Mouse (Mus musculus) liver, adult 2 months (tissue): ENCODE measurements at regions not wholly inside any gene's neighbourhood (a gene's known extent, or its start where the extent isn't known, plus 50 kb on each side); places are given as distances from the start of the nearest gene placed in this dataset.

Experiments used
- DNase-seq: peaks from one replicate; pipeline ENCODE4 v3.0.0-alpha.2; 2011; ENCODE audit warnings: low read depth, low spot score; ENCODE audit errors: extremely low read depth
- H3K27ac ChIP-seq: fragments of 200-500 bp; replicated peaks from 2 replicates; pipeline ENCODE4 v1.5.1; 2012; ENCODE audit warnings: low read depth, mild to moderate bottlenecking, control low read depth, inconsistent platforms, low read length; ENCODE audit not compliant: insufficient read depth
- H3K27me3 ChIP-seq: fragments of 200-500 bp; 2 replicates; pipeline ENCODE4 v1.6.1; 2012; ENCODE audit warnings: mild to moderate bottlenecking, moderate library complexity, low read length, inconsistent platforms; ENCODE audit not compliant: control insufficient read depth, insufficient read depth
- H3K36me3 ChIP-seq: fragments of 200-500 bp; 2 replicates; pipeline ENCODE4 v1.6.1; 2012; ENCODE audit warnings: low read length, inconsistent platforms; ENCODE audit not compliant: control insufficient read depth, insufficient read depth
- H3K4me1 ChIP-seq: fragments of 200-500 bp; 2 replicates; pipeline ENCODE4 v1.6.1; 2011; ENCODE audit warnings: low read length; ENCODE audit not compliant: control insufficient read depth, insufficient read depth
- H3K4me3 ChIP-seq: fragments of 200-500 bp; 2 replicates; pipeline ENCODE4 v1.5.1; 2011; ENCODE audit warnings: low read depth, mild to moderate bottlenecking, control low read depth, low read length, moderate library complexity; ENCODE audit not compliant: insufficient read depth
- H3K79me2 ChIP-seq: fragments of 200-500 bp; 2 replicates; pipeline ENCODE4 v1.6.1; 2012; ENCODE audit warnings: inconsistent platforms, mild to moderate bottlenecking, low read length, moderate library complexity; ENCODE audit not compliant: control insufficient read depth, insufficient read depth
- H3K9ac ChIP-seq: fragments of 200-500 bp; 2 replicates; pipeline ENCODE4 v1.6.1; 2012; ENCODE audit warnings: low read depth, mild to moderate bottlenecking, control low read depth, inconsistent platforms, low read length
- CTCF ChIP-seq: fragments of 200-500 bp; IDR thresholded peaks from 2 replicates; pipeline ENCODE4 v1.5.1; 2011; ENCODE audit warnings: low read depth, low read length, control low read depth
- POLR2A ChIP-seq: fragments of 200-500 bp; IDR thresholded peaks from 2 replicates; pipeline ENCODE4 v1.6.1; 2011; ENCODE audit warnings: low read length, control low read depth; ENCODE audit not compliant: insufficient read depth; ENCODE audit errors: extremely low read depth
- WGBS: fragments of 180-500 bp; shearing (Covaris S2); methylation state at CpG from one replicate; pipeline ENCODE4 v1.1.7; 2018; 5-methylcytosine and 5-hydroxymethylcytosine counted together

DNA sequence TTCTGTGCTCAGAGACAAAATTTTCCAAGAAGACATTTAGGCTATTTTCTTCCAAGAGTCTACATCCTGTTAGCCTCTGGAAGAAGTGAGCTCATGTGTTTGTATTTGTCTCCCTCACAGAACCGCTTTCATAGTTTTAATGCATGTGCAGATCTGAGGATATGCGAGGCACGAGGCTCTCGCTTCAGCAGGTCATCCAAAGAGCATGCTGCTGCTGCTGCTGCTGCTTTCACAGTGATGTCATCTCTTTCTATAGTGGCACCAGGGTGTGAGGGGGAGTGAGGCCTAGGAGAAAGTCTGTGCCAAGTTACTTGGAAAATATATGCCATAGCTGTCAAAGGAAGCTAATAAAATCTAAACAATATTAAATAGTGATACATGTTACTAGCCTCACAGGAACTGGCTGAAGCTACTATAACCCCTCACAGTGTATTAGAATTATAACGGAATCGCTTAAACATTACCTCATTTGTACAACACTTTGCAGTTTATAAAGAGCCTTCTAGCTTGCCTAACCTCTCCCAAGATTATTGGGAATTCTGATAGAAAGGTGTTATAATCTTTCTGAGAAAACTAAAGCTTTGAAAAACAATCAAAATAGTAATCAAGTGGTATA is 79.2 kb upstream of the P3h2 start:
- no peak overlapping the region for H3K9ac ChIP-seq
- no peak for TF ChIP-seq POLR2A
- no peak for TF ChIP-seq CTCF
- no peak for DNase-seq
- no peaks in the 10 kb centered on the region for H3K36me3 ChIP-seq
- H3K27ac ChIP-seq, result no peak overlapping the region
- H3K27me3 ChIP-seq, result no peaks in the 10 kb centered on the region
- no peaks in the 10 kb centered on the region for H3K4me1 ChIP-seq
- WGBS, result 82% methylated on average over 6 of the region's 6 CpGs
- H3K4me3 ChIP-seq, result no peak overlapping the region
- H3K79me2 ChIP-seq, result no peaks in the 10 kb centered on the region

DNA sequence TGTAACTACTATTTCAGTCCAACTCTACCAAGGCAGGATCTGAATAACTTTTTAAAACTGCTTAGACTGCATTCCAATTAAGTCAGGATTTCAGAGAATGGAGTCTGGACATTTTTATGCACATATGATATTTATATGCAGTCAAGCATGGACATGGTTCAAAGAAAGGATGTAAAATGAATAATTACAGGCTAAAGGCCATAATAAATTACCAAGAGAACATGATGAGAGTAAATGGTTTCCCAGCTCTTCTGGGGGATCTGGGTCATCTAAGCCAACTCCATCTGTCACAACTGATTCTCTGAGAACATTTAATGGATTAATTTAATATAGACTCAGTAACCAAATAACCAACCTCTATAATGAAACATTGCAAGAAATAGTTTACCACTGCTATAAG is 77.9 kb upstream of the P3h2 start:
- H3K4me3 ChIP-seq, result no peak overlapping the region
- no peaks in the 10 kb centered on the region for H3K27me3 ChIP-seq
- H3K4me1 ChIP-seq, result no peaks in the 10 kb centered on the region
- TF ChIP-seq POLR2A, result no peak
- no peak for TF ChIP-seq CTCF
- H3K9ac ChIP-seq, result no peak overlapping the region
- H3K36me3 ChIP-seq, result no peaks in the 10 kb centered on the region
- no peaks in the 10 kb centered on the region for H3K79me2 ChIP-seq
- no peak for DNase-seq
- H3K27ac ChIP-seq, result no peak overlapping the region

DNA sequence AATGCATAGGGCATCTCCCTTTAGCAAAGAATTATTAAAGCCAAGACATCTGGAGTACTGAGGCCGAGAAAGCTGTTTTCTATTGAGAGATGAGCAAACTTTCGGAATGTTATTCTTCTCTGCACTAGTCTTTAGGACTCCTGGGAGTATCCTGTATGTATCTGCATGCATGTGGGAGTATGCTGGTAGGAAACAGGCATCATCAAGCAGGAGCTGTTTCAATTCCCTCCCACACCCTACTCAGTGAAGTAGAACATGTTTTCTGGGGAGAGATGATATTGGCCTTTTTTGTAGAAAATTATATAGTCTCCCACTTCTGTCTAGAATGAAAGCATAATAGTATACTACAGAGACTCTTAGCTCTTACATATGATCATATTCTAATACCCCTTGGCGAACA is 76.1 kb upstream of the P3h2 start:
- DNase-seq, result no peak
- Histone ChIP-seq H3K4me3 (no peak overlapping the region), H3K27ac (no peak overlapping the region), H3K9ac (no peak overlapping the region), H3K4me1 (no peaks in the 10 kb centered on the region), H3K79me2 (no peaks in the 10 kb centered on the region), H3K27me3 (no peaks in the 10 kb centered on the region), H3K36me3 (no peaks in the 10 kb centered on the region)
- TF ChIP-seq POLR2A, result no peak
- no peak for TF ChIP-seq CTCF
- WGBS, result 85% methylated on average over 3 of the region's 3 CpGs

- Histone ChIP-seq H3K4me1 (no peaks in the 10 kb centered on the region; the same call in 1 of the 2 replicates), H3K27me3 (no peaks in the 10 kb centered on the region), H3K36me3 (no peaks in the 10 kb centered on the region), H3K27ac (no peak overlapping the region), H3K4me3 (no peak overlapping the region), H3K79me2 (no peaks in the 10 kb centered on the region), H3K9ac (no peak overlapping the region)
- no peak for TF ChIP-seq CTCF
- TF ChIP-seq POLR2A, result no peak
- 74% methylated on average over 3 of the region's 3 CpGs for WGBS
- no peak for DNase-seq
Observed at GRCm38 (mm10) chr16:26171441-26171840, 65.9 kb upstream of the P3h2 start.

DNA sequence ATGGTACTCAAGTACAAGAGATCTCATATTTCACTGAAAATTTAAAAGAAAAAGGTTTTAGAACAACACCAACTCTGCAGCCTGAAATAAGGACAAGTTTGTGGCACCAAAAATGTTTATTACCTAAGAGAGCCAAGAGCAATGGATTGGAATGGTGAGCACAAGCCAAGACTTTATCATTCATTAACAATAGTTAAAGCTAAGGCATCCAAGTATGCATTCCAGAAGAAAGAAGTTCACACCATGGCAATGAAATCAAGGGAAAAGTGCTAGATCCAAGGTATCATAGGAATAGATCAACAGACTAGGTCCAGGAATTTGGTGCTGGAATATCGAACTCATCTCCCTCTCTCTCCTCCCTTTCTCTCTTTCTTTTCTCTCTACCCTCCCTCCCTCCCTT is 63.8 kb upstream of the P3h2 start:
- 91% methylated on average over 1 of the region's 1 CpGs for WGBS
- no peaks in the 10 kb centered on the region for H3K79me2 ChIP-seq

GRCm38 (mm10) chr16:26168216-26168615 is 62.6 kb upstream of the P3h2 start:
- Histone ChIP-seq H3K9ac (no peak overlapping the region), H3K79me2 (no peaks in the 10 kb centered on the region), H3K4me3 (no peak overlapping the region), H3K36me3 (no peaks in the 10 kb centered on the region), H3K27ac (no peak overlapping the region), H3K27me3 (no peaks in the 10 kb centered on the region), H3K4me1 (peaks cover 5% of the 10 kb centered on the region; the same call in 1 of the 2 replicates)
- WGBS, result 88% methylated on average over 2 of the region's 2 CpGs
- DNase-seq, result no peak
- TF ChIP-seq POLR2A (no peak), CTCF (no peak)

More for the DNA sequence above, 63.8 kb upstream of the P3h2 start:
- TF ChIP-seq CTCF (no peak), POLR2A (no peak)
- Histone ChIP-seq H3K27me3 (no peaks in the 10 kb centered on the region), H3K27ac (no peak overlapping the region), H3K4me1 (no peaks in the 10 kb centered on the region; the same call in 1 of the 2 replicates), H3K36me3 (no peaks in the 10 kb centered on the region), H3K9ac (no peak overlapping the region), H3K4me3 (no peak overlapping the region)
- DNase-seq, result peak; percentile 28
